8 mouse cellular contexts compared by ENCODE assay signal in genomic region chr16:14195427-14195826, GRCm38 (mm10). TPM values are rescaled to one million over a fixed set of nuclear protein-coding genes. Genes with fewer than 3 reads are reported as not detected.
A peak's percentile ranks its signal among the peaks of the same experiment; 100 is the strongest.
DNase-seq lines count a peak whose midpoint lies in the region; ATAC-seq and TF ChIP-seq lines count a peak whose summit lies in the region.

No protein-coding gene starts in this region.

- 29% methylated on average over 1 of the region's 1 CpGs for WGBS in heart, embryonic 10.5 days
- WGBS in embryonic facial prominence, embryonic 14.5 days, result 15% methylated on average over 1 of the region's 1 CpGs
- 30% methylated on average over 1 of the region's 1 CpGs for WGBS in lung, adult 2 months

- peak; percentile 7 for TF ChIP-seq CTCF in C2C12 (IDR thresholded peaks at IDR 0.05; ENCODE audit: control insufficient read depth, insufficient read depth, insufficient read length)
- peak; percentile 56 for TF ChIP-seq CTCF in lung, adult 2 months (IDR thresholded peaks at IDR 0.05; ENCODE audit: insufficient read depth, low read length)

- H3K36me3 ChIP-seq in heart, embryonic 10.5 days, result peaks cover 30% of the 10 kb centered on the region
- H3K36me3 ChIP-seq in C2C12 (ENCODE audit: control insufficient read depth, insufficient read depth), result peaks cover 28% of the 10 kb centered on the region
- peaks cover 30% of the 10 kb centered on the region for H3K36me3 ChIP-seq in embryonic facial prominence, embryonic 14.5 days (ENCODE audit: control insufficient read depth, insufficient read depth, low read length)

- H3K4me3 ChIP-seq in heart, embryonic 10.5 days, result no peak overlapping the region
- H3K4me3 ChIP-seq in C2C12 (ENCODE audit: insufficient read depth, poor library complexity, severe bottlenecking), result no peak overlapping the region
- no peak overlapping the region for H3K4me3 ChIP-seq in embryonic facial prominence, embryonic 14.5 days (ENCODE audit: low read depth, low read length)
- H3K4me3 ChIP-seq in lung, adult 2 months (replicated peaks; ENCODE audit: extremely low read depth, low read depth, low read length), result no peak overlapping the region

- no peaks in the 10 kb centered on the region for H3K9me3 ChIP-seq in heart, embryonic 10.5 days
- H3K9me3 ChIP-seq in embryonic facial prominence, embryonic 14.5 days (ENCODE audit: control insufficient read depth, low read length), result no peaks in the 10 kb centered on the region

- no peak overlapping the region for H3K27ac ChIP-seq in heart, embryonic 10.5 days
- no peak overlapping the region for H3K27ac ChIP-seq in embryonic facial prominence, embryonic 14.5 days (replicated peaks; ENCODE audit: low read depth, low read length)

- DNase-seq in heart, adult 18-20 months, result peak; percentile 45 to 74
- DNase-seq in heart, embryonic 10.5 days (ENCODE audit: low spot score), result no peak
- peak; percentile 74 to 78 for DNase-seq in adrenal gland, postnatal 36 days
- DNase-seq in embryonic facial prominence, embryonic 14.5 days (ENCODE audit: low spot score), result peak; percentile 36
- DNase-seq in kidney, postnatal 25 days, result peak; percentile 72 to 88
- DNase-seq in lung, adult 2 months, result peak; percentile 47
- peak; percentile 21 for DNase-seq in spleen, adult 12 weeks (ENCODE audit: low spot score)

- ATAC-seq in embryonic facial prominence, embryonic 14.5 days (ENCODE audit: low read depth), result no peak

- 0 out of 2 replicates have a peak, but pooled peaks cover 3% of the 10 kb centered on the region for H3K27me3 ChIP-seq in heart, embryonic 10.5 days (ENCODE audit: insufficient read depth, poor library complexity, severe bottlenecking)
- no peaks in the 10 kb centered on the region for H3K27me3 ChIP-seq in C2C12 (ENCODE audit: control insufficient read depth, insufficient read depth, insufficient read length)
- H3K27me3 ChIP-seq in embryonic facial prominence, embryonic 14.5 days (replicated peaks; ENCODE audit: control insufficient read depth, insufficient read depth, low read length), result no peaks in the 10 kb centered on the region

- no peaks in the 10 kb centered on the region for H3K4me1 ChIP-seq in heart, embryonic 10.5 days
- H3K4me1 ChIP-seq in embryonic facial prominence, embryonic 14.5 days (ENCODE audit: control insufficient read depth, insufficient read depth, low read length), result no peaks in the 10 kb centered on the region
- no peaks in the 10 kb centered on the region for H3K4me1 ChIP-seq in lung, adult 2 months (ENCODE audit: control insufficient read depth, insufficient read depth, low read length)

- H3K4me2 ChIP-seq in embryonic facial prominence, embryonic 14.5 days (ENCODE audit: low read depth, low read length), result no peak overlapping the region

- no peak overlapping the region for H3K9ac ChIP-seq in embryonic facial prominence, embryonic 14.5 days (ENCODE audit: low read depth, low read length)

- no peak for TF ChIP-seq POLR2A in lung, adult 2 months (IDR thresholded peaks at IDR 0.05; ENCODE audit: borderline replicate concordance, extremely low read depth, low read depth, low read length)

- no peaks in the 10 kb centered on the region for H3K79me2 ChIP-seq in C2C12 (ENCODE audit: control insufficient read depth, insufficient read depth)

- no peaks in the 10 kb centered on the region for H3K79me3 ChIP-seq in C2C12 (ENCODE audit: low read depth)

- H3ac ChIP-seq in C2C12 (ENCODE audit: control insufficient read depth, insufficient read length, low read depth), result no peak overlapping the region

TF ChIP-seq in C2C12, 6 proteins besides CTCF, POLR2A, EP300 and RAD21:
- TF ChIP-seq MYOG (IDR thresholded peaks at IDR 0.05; ENCODE audit: control insufficient read depth, extremely low read depth, insufficient read length), result no peak
- TF ChIP-seq MYOD1 (IDR thresholded peaks at IDR 0.05; ENCODE audit: control insufficient read depth, insufficient read length, low read depth), result no peak
- no peak for TF ChIP-seq FOSL1 (IDR thresholded peaks at IDR 0.05; ENCODE audit: insufficient read depth, low read length, poor library complexity, severe bottlenecking)
- no peak for TF ChIP-seq MAX (IDR thresholded peaks at IDR 0.05)
- TF ChIP-seq USF1 (IDR thresholded peaks at IDR 0.05; ENCODE audit: low read depth), result peak; percentile 26
- TF ChIP-seq CEBPB (IDR thresholded peaks at IDR 0.05; ENCODE audit: low read depth), result no peak
TF ChIP-seq in C2C12: peak in this region for 1.

RNA-seq across cellular contexts. Expression of gene Marf1, which starts 32.3 kb away (rescaled TPM):
- total RNA-seq in heart, adult 18-20 months (2021), result 10 to 100 TPM; 31.3 to 35.9 TPM
- polyA plus RNA-seq in heart, embryonic 10.5 days (2016; fragmentation: Nextera tagmentation; extraction: Ambion mirVana), result 10.0 and 10.6 TPM in 2 replicates
- polyA plus RNA-seq in C2C12 (2012; fragmentation: generic; extraction: Trizol), result 7.0 TPM
- total RNA-seq in adrenal gland, postnatal 36 days (2021), result 100 to 1,000 TPM; 110 to 152 TPM
- 14.8 and 14.9 TPM in 2 replicates for polyA plus RNA-seq in embryonic facial prominence, embryonic 14.5 days (2014; fragmentation: Nextera tagmentation; extraction: Ambion mirVana)
- 12.1 and 15.7 TPM in 2 replicates for polyA plus RNA-seq in lung, adult 2 months (2012; rRNA removed)

RNA-seq across cellular contexts. Expression of gene Nde1, which starts 32.4 kb away (rescaled TPM):
- 10 to 100 TPM; 26.0 to 28.7 TPM for total RNA-seq in heart, adult 18-20 months (2021)
- polyA plus RNA-seq in heart, embryonic 10.5 days (2016; fragmentation: Nextera tagmentation; extraction: Ambion mirVana), result 90.2 and 111 TPM in 2 replicates
- 68.6 TPM for polyA plus RNA-seq in C2C12 (2012; fragmentation: generic; extraction: Trizol)
- 10 to 100 TPM; 40.5 to 46.7 TPM for total RNA-seq in adrenal gland, postnatal 36 days (2021)
- polyA plus RNA-seq in embryonic facial prominence, embryonic 14.5 days (2014; fragmentation: Nextera tagmentation; extraction: Ambion mirVana), result 79.8 and 97.3 TPM in 2 replicates
- 39.1 and 39.3 TPM in 2 replicates for polyA plus RNA-seq in lung, adult 2 months (2012; rRNA removed)
